Mouse (Mus musculus) kidney, embryonic 15.5 days (tissue): ENCODE data around the gene Hmgxb4. TPM values are rescaled to one million over a fixed set of nuclear protein-coding genes. Genes with fewer than 3 reads are reported as not detected.

Source experiments
- polyA plus RNA-seq: library from polyadenylated mRNA; unstranded; fragments of >200 nt; fragmentation: Nextera tagmentation; extraction: Ambion mirVana; gene quantifications from 2 replicates; pipeline ENCODE4 v1.2.1, GENCODE M21; 2015

Hmgxb4 gene
- polyA plus RNA-seq, 1 experiment from 2014 or later: 46.4 TPM

Other genes with a start within 250 kb of the Hmgxb4 start
- 0.32 TPM in 1 of 2 replicates, not detected in the other for gene Isx, start 120.2 kb upstream of the Hmgxb4 start, polyA plus RNA-seq
- 29.6 and 35.1 TPM in 2 replicates for gene Tom1, start 40.3 kb downstream of the Hmgxb4 start, polyA plus RNA-seq
- 37.9 and 40.1 TPM in 2 replicates for gene Hmox1, start 100.3 kb downstream of the Hmgxb4 start, polyA plus RNA-seq
- gene Mcm5, start 116.2 kb downstream of the Hmgxb4 start, polyA plus RNA-seq: 173 and 194 TPM in 2 replicates
- gene Rasd2, start 220.6 kb downstream of the Hmgxb4 start, polyA plus RNA-seq: 1.9 and 2.3 TPM in 2 replicates